22 mouse cellular contexts compared by ENCODE assay signal in genomic region chr7:142443474-142443873, GRCm38 (mm10). TPM values are rescaled to one million over a fixed set of nuclear protein-coding genes. Genes with fewer than 3 reads are reported as not detected.
DNase-seq lines count a peak whose midpoint lies in the region; ATAC-seq and TF ChIP-seq lines count a peak whose summit lies in the region.
"Had no signal": no experiment of that assay in that cellular context is flagged by ENCODE, and none has a peak within 500 bp of the region (broad histone marks: within the 10 kb centered on the region; RNA-seq: fewer than 3 reads in every experiment).

No protein-coding gene starts in this region.

- no peak overlapping the region for H3K9ac ChIP-seq in liver, embryonic 16.5 days (ENCODE audit: low read depth, low read length)
- no peak overlapping the region for H3K9ac ChIP-seq in liver, postnatal 0 days (replicated peaks)
- H3K9ac ChIP-seq: forebrain, embryonic 15.5 days; hindbrain, embryonic 15.5 days; limb, embryonic 13.5 days; lung, embryonic 14.5 days; midbrain, embryonic 15.5 days had no signal

- 70% methylated on average over 5 of the region's 5 CpGs for WGBS in liver, embryonic 16.5 days (ENCODE audit: insufficient replicate concordance)
- 75% methylated on average over 5 of the region's 5 CpGs for WGBS in liver, postnatal 0 days (ENCODE audit: insufficient replicate concordance)
- WGBS in bone marrow, adult 2 months = 80% methylated on average over 5 of the region's 5 CpGs

- TF ChIP-seq EP300 in liver, postnatal 0 days (IDR thresholded peaks at IDR 0.05; ENCODE audit: low read depth) = no peak

- peak; percentile 79 for DNase-seq in gastrocnemius, adult 2 months
- no peak for DNase-seq in gastrocnemius, postnatal 10 days
- DNase-seq in liver, postnatal 0 days = no peak
- no peak for DNase-seq in left cerebral cortex, adult 9 months (ENCODE audit: low spot score in 2 of 2)
- DNase-seq: adrenal gland, postnatal 36 days; cerebellum, postnatal 10 days; heart, postnatal 14 days; kidney, adult 11 months; kidney, postnatal 10 days; lung, embryonic 14.5 days; right cerebral cortex, adult 18-20 months had no signal

- H3K4me1 ChIP-seq in liver, embryonic 16.5 days (ENCODE audit: control insufficient read depth, low read depth, low read length) = no peaks in the 10 kb centered on the region; the same call in 1 of the 2 replicates
- H3K4me1 ChIP-seq in liver, postnatal 0 days (ENCODE audit: insufficient read depth) = 0 out of 2 replicates have a peak, but pooled peaks cover 7% of the 10 kb centered on the region
- H3K4me1 ChIP-seq in bone marrow, adult 2 months (ENCODE audit: control insufficient read depth, insufficient read depth, low read length) = peaks cover 8% of the 10 kb centered on the region
- H3K4me1 ChIP-seq: forebrain, embryonic 15.5 days; hindbrain, embryonic 15.5 days; midbrain, embryonic 15.5 days had no signal

- peak overlapping the region; percentile 82 for H3K4me3 ChIP-seq in gastrocnemius, adult 2 months
- H3K4me3 ChIP-seq in liver, embryonic 16.5 days (ENCODE audit: low read depth, low read length) = no peak overlapping the region
- H3K4me3 ChIP-seq in liver, postnatal 0 days (ENCODE audit: low read depth, low read length) = no peak overlapping the region
- no peak overlapping the region for H3K4me3 ChIP-seq in bone marrow, adult 2 months (replicated peaks; ENCODE audit: control insufficient read depth, low read depth, low read length)
- peak overlapping the region; percentile 26 for H3K4me3 ChIP-seq in myocyte
- H3K4me3 ChIP-seq: forebrain, embryonic 15.5 days; hindbrain, embryonic 15.5 days; limb, embryonic 13.5 days; midbrain, embryonic 15.5 days had no signal

- TF ChIP-seq CTCF in gastrocnemius, adult 2 months (IDR thresholded peaks at IDR 0.05) = no peak
- no peak for TF ChIP-seq CTCF in liver, postnatal 0 days (IDR thresholded peaks at IDR 0.05; ENCODE audit: low read depth)
- no peak for TF ChIP-seq CTCF in bone marrow, adult 2 months (IDR thresholded peaks at IDR 0.05; ENCODE audit: control insufficient read depth, insufficient read depth, low read length)

- no peaks in the 10 kb centered on the region for H3K27me3 ChIP-seq in liver, embryonic 16.5 days (ENCODE audit: control insufficient read depth, insufficient read depth, low read depth, low read length)
- no peaks in the 10 kb centered on the region for H3K27me3 ChIP-seq in liver, postnatal 0 days (ENCODE audit: insufficient read depth, low read length)
- no peaks in the 10 kb centered on the region for H3K27me3 ChIP-seq in myocyte (ENCODE audit: control insufficient read depth, insufficient read depth, insufficient read length)
- H3K27me3 ChIP-seq: forebrain, embryonic 15.5 days; hindbrain, embryonic 15.5 days; limb, embryonic 13.5 days; midbrain, embryonic 15.5 days; Patski had no signal

- TF ChIP-seq POLR2A in bone marrow, adult 2 months (IDR thresholded peaks at IDR 0.05; ENCODE audit: borderline replicate concordance, control insufficient read depth, low read depth, low read length) = no peak
- no peak for TF ChIP-seq POLR2A in myocyte (IDR thresholded peaks at IDR 0.05; ENCODE audit: insufficient read length, low read depth)

- ATAC-seq in liver, embryonic 16.5 days (ENCODE audit: low read depth) = no peak
- ATAC-seq in liver, postnatal 0 days = no peak
- ATAC-seq: activated CD4-positive, CD25-positive, alpha-beta regulatory T cell, adult 4 months; forebrain, embryonic 15.5 days; midbrain, embryonic 15.5 days; Patski had no signal

- H3K36me3 ChIP-seq in liver, embryonic 16.5 days (ENCODE audit: control insufficient read depth, insufficient read depth) = no peaks in the 10 kb centered on the region
- H3K36me3 ChIP-seq in liver, postnatal 0 days (replicated peaks; ENCODE audit: insufficient read depth, low read length) = no peaks in the 10 kb centered on the region
- no peaks in the 10 kb centered on the region for H3K36me3 ChIP-seq in myocyte (ENCODE audit: control insufficient read depth, insufficient read depth)
- H3K36me3 ChIP-seq: forebrain, embryonic 15.5 days; hindbrain, embryonic 15.5 days; limb, embryonic 13.5 days; midbrain, embryonic 15.5 days had no signal

- no peaks in the 10 kb centered on the region for H3K9me3 ChIP-seq in liver, embryonic 16.5 days (replicated peaks; ENCODE audit: control insufficient read depth, low read length)
- H3K9me3 ChIP-seq in liver, postnatal 0 days (ENCODE audit: low read length) = no peaks in the 10 kb centered on the region
- H3K9me3 ChIP-seq: forebrain, embryonic 15.5 days; hindbrain, embryonic 15.5 days; limb, embryonic 13.5 days; midbrain, embryonic 15.5 days had no signal

- peak overlapping the region; percentile 98 for H3K27ac ChIP-seq in gastrocnemius, adult 2 months
- peak overlapping the region; percentile 70; the same call in 1 of the 2 replicates for H3K27ac ChIP-seq in liver, embryonic 16.5 days (ENCODE audit: low read length)
- no peak overlapping the region for H3K27ac ChIP-seq in liver, postnatal 0 days (ENCODE audit: low read depth)
- peak overlapping the region; percentile 92; the same call in 1 of the 2 replicates for H3K27ac ChIP-seq in bone marrow, adult 2 months (ENCODE audit: control insufficient read depth, insufficient read depth, low read depth, low read length, poor library complexity)
- H3K27ac ChIP-seq: forebrain, embryonic 15.5 days; hindbrain, embryonic 15.5 days; midbrain, embryonic 15.5 days had no signal

- intact Hi-C loops in gastrocnemius, adult 2 months (cut with DNase I) = no loop called here

- no peaks in the 10 kb centered on the region for H3K79me2 ChIP-seq in myocyte (ENCODE audit: control insufficient read depth, insufficient read depth)

- no peak overlapping the region for H3K4me2 ChIP-seq in liver, embryonic 16.5 days (ENCODE audit: low read depth, low read length)
- H3K4me2 ChIP-seq in liver, postnatal 0 days (ENCODE audit: low read depth, low read length) = no peak overlapping the region
- H3K4me2 ChIP-seq in myocyte (ENCODE audit: low read depth) = peak overlapping the region; percentile 82
- H3K4me2 ChIP-seq: forebrain, embryonic 15.5 days; hindbrain, embryonic 15.5 days; limb, embryonic 13.5 days; lung, embryonic 14.5 days; midbrain, embryonic 15.5 days had no signal

- no peak overlapping the region for H3ac ChIP-seq in myocyte (ENCODE audit: control insufficient read depth, insufficient read length)

TF ChIP-seq in myocyte, 11 proteins besides CTCF, POLR2A, EP300 and RAD21 (continues in another document):
- TF ChIP-seq E2F4 (IDR thresholded peaks at IDR 0.05; ENCODE audit: insufficient read depth) = no peak
- TF ChIP-seq MYOD1 (IDR thresholded peaks at IDR 0.05; ENCODE audit: control insufficient read depth in 1 of 3, insufficient read length in 2 of 3, low read depth in 2 of 3) = peak in 1 of 3 experiments; percentile 31
- no peak for TF ChIP-seq MAX (IDR thresholded peaks at IDR 0.05; ENCODE audit: low read depth)
- no peak for TF ChIP-seq TCF3 (IDR thresholded peaks at IDR 0.05; ENCODE audit: insufficient read length, low read depth)
- TF ChIP-seq TCF12 (IDR thresholded peaks at IDR 0.05; ENCODE audit: insufficient read depth, poor library complexity, severe bottlenecking) = no peak
- no peak for TF ChIP-seq REST (IDR thresholded peaks at IDR 0.05; ENCODE audit: insufficient read depth, insufficient read length)
- no peak for TF ChIP-seq SRF (IDR thresholded peaks at IDR 0.05; ENCODE audit: control insufficient read depth, insufficient read length, low read depth)
- TF ChIP-seq USF1 (IDR thresholded peaks at IDR 0.05; ENCODE audit: low read depth) = no peak

RNA-seq across cellular contexts. Expression of gene Tnni2, which starts 1.9 kb away (rescaled TPM):
- total RNA-seq in gastrocnemius, adult 2 months (2021) = over 10,000 TPM; 15,929 to 19,962 TPM
- over 10,000 TPM; 11,296 to 12,937 TPM for total RNA-seq in gastrocnemius, postnatal 10 days (2021)
- 17.8 and 41.4 TPM in 2 replicates for polyA plus RNA-seq in liver, embryonic 16.5 days (2015; fragmentation: Nextera tagmentation; extraction: Ambion mirVana)
- 6.9 and 72.7 TPM in 2 replicates for polyA plus RNA-seq in liver, postnatal 0 days (2015; fragmentation: Nextera tagmentation; extraction: Ambion mirVana)
- polyA plus RNA-seq in bone marrow, adult 2 months (2011; ENCODE audit: insufficient read depth, insufficient read length, low replicate concordance, missing spikeins) = 19.2 and 51.8 TPM in 2 replicates
- 3,238 TPM for polyA plus RNA-seq in myocyte (2012; fragmentation: generic; extraction: Trizol)
- polyA plus RNA-seq: activated CD4-positive, CD25-positive, alpha-beta regulatory T cell, adult 4 months had no signal

RNA-seq across cellular contexts. Expression of gene Syt8, which starts 8.8 kb away (rescaled TPM):
- total RNA-seq in gastrocnemius, adult 2 months (2021) = not detected
- under 1 TPM in 1 of 2 experiments, not detected in 1; 0.36 TPM for total RNA-seq in gastrocnemius, postnatal 10 days (2021)
- 0.14 TPM in 1 of 2 replicates, not detected in the other for polyA plus RNA-seq in liver, embryonic 16.5 days (2015; fragmentation: Nextera tagmentation; extraction: Ambion mirVana)
- polyA plus RNA-seq in liver, postnatal 0 days (2015; fragmentation: Nextera tagmentation; extraction: Ambion mirVana) = not detected in 2 replicates
- 2.5 TPM in 1 of 2 replicates, not detected in the other for polyA plus RNA-seq in bone marrow, adult 2 months (2011; ENCODE audit: insufficient read depth, insufficient read length, low replicate concordance, missing spikeins)
- 14.5 TPM for polyA plus RNA-seq in myocyte (2012; fragmentation: generic; extraction: Trizol)
- total RNA-seq: adrenal gland, postnatal 36 days; heart, postnatal 14 days; left cerebral cortex, adult 8-10 months had no signal
- polyA plus RNA-seq: activated CD4-positive, CD25-positive, alpha-beta regulatory T cell, adult 4 months; forebrain, embryonic 15.5 days; hindbrain, embryonic 15.5 days; lung, embryonic 14.5 days; midbrain, embryonic 15.5 days; neural tube, embryonic 11.5 days had no signal

RNA-seq across cellular contexts. Expression of gene Lsp1, which starts 17.1 kb away (rescaled TPM):
- total RNA-seq in gastrocnemius, adult 2 months (2021) = 10 to 100 TPM; 25.8 to 47.3 TPM
- 10 to 100 TPM; 14.4 to 24.4 TPM for total RNA-seq in gastrocnemius, postnatal 10 days (2021)
- 21.6 and 26.2 TPM in 2 replicates for polyA plus RNA-seq in liver, embryonic 16.5 days (2015; fragmentation: Nextera tagmentation; extraction: Ambion mirVana)
- polyA plus RNA-seq in liver, postnatal 0 days (2015; fragmentation: Nextera tagmentation; extraction: Ambion mirVana) = 31.5 and 33.6 TPM in 2 replicates
- polyA plus RNA-seq in bone marrow, adult 2 months (2011; ENCODE audit: insufficient read depth, insufficient read length, low replicate concordance, missing spikeins) = 135 and 280 TPM in 2 replicates
- 298 TPM for polyA plus RNA-seq in myocyte (2012; fragmentation: generic; extraction: Trizol)

RNA-seq across cellular contexts. Expression of gene Tnnt3, which starts 55.2 kb away (rescaled TPM):
- over 10,000 TPM; 28,899 to 38,022 TPM for total RNA-seq in gastrocnemius, adult 2 months (2021)
- over 10,000 TPM; 17,146 to 18,824 TPM for total RNA-seq in gastrocnemius, postnatal 10 days (2021)
- polyA plus RNA-seq in liver, embryonic 16.5 days (2015; fragmentation: Nextera tagmentation; extraction: Ambion mirVana) = 13.0 and 31.5 TPM in 2 replicates
- polyA plus RNA-seq in liver, postnatal 0 days (2015; fragmentation: Nextera tagmentation; extraction: Ambion mirVana) = 3.6 and 72.5 TPM in 2 replicates
- polyA plus RNA-seq in bone marrow, adult 2 months (2011; ENCODE audit: insufficient read depth, insufficient read length, low replicate concordance, missing spikeins) = 42.0 and 73.4 TPM in 2 replicates
- polyA plus RNA-seq in myocyte (2012; fragmentation: generic; extraction: Trizol) = 2,107 TPM

RNA-seq across cellular contexts. Expression of gene Ctsd, which starts 55.6 kb away (rescaled TPM):
- total RNA-seq in gastrocnemius, adult 2 months (2021) = 100 to 1,000 TPM; 411 to 467 TPM
- total RNA-seq in gastrocnemius, postnatal 10 days (2021) = 100 to 1,000 TPM; 249 to 254 TPM
- polyA plus RNA-seq in liver, embryonic 16.5 days (2015; fragmentation: Nextera tagmentation; extraction: Ambion mirVana) = 408 and 415 TPM in 2 replicates
- 311 and 324 TPM in 2 replicates for polyA plus RNA-seq in liver, postnatal 0 days (2015; fragmentation: Nextera tagmentation; extraction: Ambion mirVana)
- 137 and 308 TPM in 2 replicates for polyA plus RNA-seq in bone marrow, adult 2 months (2011; ENCODE audit: insufficient read depth, insufficient read length, low replicate concordance, missing spikeins)
- polyA plus RNA-seq in myocyte (2012; fragmentation: generic; extraction: Trizol) = 887 TPM

Comparison
In these comparisons a context has a peak if more than half of its experiments do, and no peak if none do; other contexts are left out.
1. H3K4me3 ChIP-seq: peak in gastrocnemius, adult 2 months (single experiment) and myocyte (single experiment); none in liver, embryonic 16.5 days (single experiment), liver, postnatal 0 days (single experiment) and bone marrow, adult 2 months (single experiment).
2. RNA of gene Tnni2, which starts 1.9 kb away (polyA plus RNA-seq): 3,238 TPM in myocyte (single experiment); 19.2 to 51.8 TPM in bone marrow, adult 2 months, 17.8 to 41.4 TPM in liver, embryonic 16.5 days and 6.9 to 72.7 TPM in liver, postnatal 0 days; every median in the first group is over 10 times any median in the second.